Mouse (Mus musculus) macrophage (primary cell): ENCODE results near the gene Adh6b. TPM values are rescaled to one million over a fixed set of nuclear protein-coding genes. Genes with fewer than 3 reads are reported as not detected.

ENCODE experiments used
- H3K27ac ChIP-seq: fragments of 350-480 bp; formaldehyde crosslinking; 2 replicates; pipeline ENCODE4 v1.9.0; 2021
- H3K36me3 ChIP-seq: fragments of 350-480 bp; formaldehyde crosslinking; 2 replicates; pipeline ENCODE4 v1.9.0; 2021; ENCODE audit errors: inconsistent target
- H3K4me3 ChIP-seq: fragments of 350-480 bp; formaldehyde crosslinking; 2 replicates; pipeline ENCODE4 v1.9.0; 2021; ENCODE audit errors: inconsistent target
- H3K79me2 ChIP-seq: fragments of 350-480 bp; formaldehyde crosslinking; 2 replicates; pipeline ENCODE4 v1.9.0; 2021; ENCODE audit errors: inconsistent target
- WGBS: methylation state at CpG from one replicate; pipeline ENCODE4 v1.1.7; 2026; ENCODE audit warnings: inconsistent platforms; ENCODE audit not compliant: missing documents; 5-methylcytosine and 5-hydroxymethylcytosine counted together
- polyA plus RNA-seq: library from polyadenylated mRNA; stranded (reverse); fragments of 250-400 nt; gene quantifications from 3 replicates; pipeline ENCODE4 v1.2.4, GENCODE M21; 2018; ENCODE audit warnings: inconsistent platforms

Adh6b gene
- polyA plus RNA-seq, 1 experiment from 2014 or later, result not detected

DNA sequence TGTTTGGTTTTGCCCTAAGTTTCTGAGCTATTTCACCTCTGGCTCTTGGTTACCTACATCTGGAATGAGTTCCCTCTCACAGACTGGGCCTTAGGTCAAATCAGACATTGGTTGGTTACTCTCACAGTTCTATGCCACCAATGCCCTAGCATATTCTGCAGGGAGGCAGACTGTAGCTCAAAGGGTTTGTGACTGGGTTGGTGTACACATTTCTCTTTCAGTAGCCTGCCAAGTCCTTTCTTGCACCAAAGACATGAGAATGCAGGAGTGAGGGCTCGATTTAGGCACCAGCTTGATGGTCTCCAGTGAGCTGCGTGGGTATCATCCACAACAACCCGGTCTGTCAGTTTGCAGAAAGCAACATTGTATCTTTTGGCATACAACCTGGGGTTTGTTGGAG, 63.3 kb downstream of the Adh6b start:
- H3K4me3 ChIP-seq, result no peak overlapping the region
- no peaks in the 10 kb centered on the region for H3K36me3 ChIP-seq
- no peaks in the 10 kb centered on the region for H3K79me2 ChIP-seq
- WGBS, result 86% methylated on average over 3 of the region's 3 CpGs
- no peak overlapping the region for H3K27ac ChIP-seq

DNA sequence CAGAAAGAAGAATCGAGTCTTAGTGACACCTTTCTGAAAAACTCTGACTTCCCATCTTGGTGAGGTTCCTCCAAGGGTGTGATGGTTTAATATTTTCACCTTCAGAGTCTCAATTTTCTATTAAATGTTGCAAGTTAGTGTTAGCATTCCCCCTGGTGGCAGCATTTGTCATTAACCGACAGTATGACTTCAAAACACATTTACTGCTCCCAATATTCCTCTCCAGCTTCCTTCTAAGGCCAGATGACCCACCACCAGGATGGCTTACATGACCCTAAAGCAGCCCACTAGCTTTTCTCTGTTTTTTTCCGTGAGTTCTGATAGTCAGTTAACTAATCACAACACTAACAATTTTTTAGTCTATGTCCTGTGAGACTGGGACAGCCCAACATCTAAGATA, 63.8 kb downstream of the Adh6b start:
- WGBS, result 24% methylated on average over 3 of the region's 3 CpGs
- Histone ChIP-seq H3K27ac (no peak overlapping the region), H3K79me2 (no peaks in the 10 kb centered on the region), H3K4me3 (no peak overlapping the region), H3K36me3 (no peaks in the 10 kb centered on the region)

DNA sequence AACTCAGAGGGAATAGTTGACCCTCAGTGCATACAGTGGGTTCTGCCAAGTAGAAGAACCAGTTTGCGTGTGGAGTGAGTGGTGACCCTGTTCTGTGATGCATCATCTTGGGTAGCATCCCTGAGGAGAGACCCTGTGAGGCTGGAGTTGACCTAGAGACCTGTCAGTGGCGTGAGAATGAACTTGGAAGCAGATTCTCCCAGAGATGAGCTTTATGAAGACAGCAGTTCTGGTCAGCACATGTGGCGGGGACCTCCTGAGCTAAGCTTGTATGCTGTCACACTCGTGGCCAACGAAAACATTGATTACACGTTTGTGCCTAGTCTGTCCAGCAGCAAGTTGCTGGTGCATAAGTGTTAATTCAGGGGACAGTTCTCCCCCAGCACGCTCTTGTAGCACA, 64.3 kb downstream of the Adh6b start:
- WGBS, result 87% methylated on average over 7 of the region's 7 CpGs
- no peak overlapping the region for H3K27ac ChIP-seq

DNA sequence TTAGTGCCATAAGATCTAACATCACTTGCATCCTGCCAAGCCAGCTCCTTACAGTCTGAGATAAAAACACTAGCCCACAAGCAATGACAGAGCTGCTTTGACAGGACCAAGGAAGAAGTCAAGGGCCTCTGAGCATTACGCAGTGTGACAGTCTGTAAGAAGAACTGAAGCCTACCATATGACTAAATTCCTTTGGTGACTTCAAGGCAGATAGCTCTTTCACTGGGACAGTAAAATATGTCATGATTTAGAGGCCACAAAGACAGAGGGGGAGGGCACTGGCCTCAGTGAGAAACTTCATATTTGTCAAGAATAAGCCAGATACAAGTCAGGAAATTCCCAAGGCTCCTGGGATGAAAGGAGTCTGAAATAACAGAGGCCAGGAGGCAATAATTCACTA, 66.3 kb downstream of the Adh6b start:
- H3K79me2 ChIP-seq, result no peaks in the 10 kb centered on the region
- WGBS, result 88% methylated on average over 1 of the region's 1 CpGs

More for the DNA sequence above, 64.3 kb downstream of the Adh6b start:
- Histone ChIP-seq H3K79me2 (no peaks in the 10 kb centered on the region), H3K4me3 (no peak overlapping the region), H3K36me3 (no peaks in the 10 kb centered on the region)

More for the DNA sequence above, 66.3 kb downstream of the Adh6b start:
- Histone ChIP-seq H3K4me3 (no peak overlapping the region), H3K27ac (no peak overlapping the region), H3K36me3 (no peaks in the 10 kb centered on the region)

Other genes starting within 250 kb of the Adh6b start
- 2.2 to 3.3 TPM (median 3.1 TPM) in 3 replicates for gene Trmt10a, start 198.3 kb upstream of the Adh6b start, polyA plus RNA-seq
- 0.61 to 1.0 TPM (median 0.72 TPM) in 3 replicates for gene Mttp, start 196.8 kb upstream of the Adh6b start, polyA plus RNA-seq
- gene 4930579F01Rik, start 147.9 kb upstream of the Adh6b start, polyA plus RNA-seq, result not detected in 3 replicates
- gene Adh7, start 124.0 kb upstream of the Adh6b start, polyA plus RNA-seq, result not detected in 3 replicates
- gene Adh1, start 80.8 kb upstream of the Adh6b start, polyA plus RNA-seq, result not detected in 3 replicates
- gene Adh6a, start 28.5 kb upstream of the Adh6b start, polyA plus RNA-seq, result not detected in 3 replicates
- not detected in 3 replicates for gene Adh4, start 73.7 kb downstream of the Adh6b start, polyA plus RNA-seq
- gene Adh5, start 101.3 kb downstream of the Adh6b start, polyA plus RNA-seq, result 51.7 to 94.7 TPM (median 76.1 TPM) in 3 replicates
- gene Metap1, start 147.7 kb downstream of the Adh6b start, polyA plus RNA-seq, result 20.2 to 38.0 TPM (median 29.5 TPM) in 3 replicates
- gene Eif4e, start 184.4 kb downstream of the Adh6b start, polyA plus RNA-seq, result 68.5 to 182 TPM (median 95.8 TPM) in 3 replicates